Mouse (Mus musculus) limb, embryonic 14.5 days (tissue): ENCODE results near the gene Prmt8. TPM values are rescaled to one million over a fixed set of nuclear protein-coding genes. Genes with fewer than 3 reads are reported as not detected.

Experiments
- ATAC-seq: fragments of 200-750 bp; cut with Nextera tagmentation; 2 replicates; pipeline ENCODE4 v1.8.0; 2017; ENCODE audit warnings: low read depth, moderate number of reproducible peaks, moderate TSS enrichment; ENCODE audit not compliant: low FRiP score
- DNase-seq: peaks from one replicate; pipeline ENCODE4 v3.0.0-alpha.2; 2015; ENCODE audit warnings: low spot score
- H3K27ac ChIP-seq: fragments of 300-500 bp; sonication (generic); replicated peaks from 2 replicates; pipeline ENCODE4 v1.5.1; 2014; ENCODE audit warnings: low read depth, mild to moderate bottlenecking, low read length, moderate library complexity, mixed read lengths
- H3K27me3 ChIP-seq: fragments of 300-500 bp; sonication (generic); 2 replicates; pipeline ENCODE4 v1.6.1; 2014; ENCODE audit warnings: low read length, mixed read lengths; ENCODE audit not compliant: control insufficient read depth, insufficient read depth
- H3K36me3 ChIP-seq: fragments of 300-500 bp; sonication (generic); 2 replicates; pipeline ENCODE4 v1.6.1; 2014; ENCODE audit warnings: mild to moderate bottlenecking, low read length, moderate library complexity, mixed read lengths; ENCODE audit not compliant: control insufficient read depth, insufficient read depth
- H3K4me1 ChIP-seq: fragments of 300-500 bp; sonication (generic); 2 replicates; pipeline ENCODE4 v1.6.1; 2014; ENCODE audit warnings: antibody characterized with exemption, low read length, mixed read lengths; ENCODE audit not compliant: control insufficient read depth, insufficient read depth
- H3K4me2 ChIP-seq: fragments of 300-500 bp; sonication (generic); replicated peaks from 2 replicates; pipeline ENCODE4 v1.6.1; 2014; ENCODE audit warnings: low read depth, mild to moderate bottlenecking, low read length, moderate library complexity; ENCODE audit not compliant: severe bottlenecking
- H3K4me3 ChIP-seq: fragments of 300-500 bp; sonication (generic); replicated peaks from 2 replicates; pipeline ENCODE4 v1.5.1; 2014; ENCODE audit warnings: low read length
- H3K9ac ChIP-seq: fragments of 300-500 bp; sonication (generic); 2 replicates; pipeline ENCODE4 v1.6.1; 2014; ENCODE audit warnings: mild to moderate bottlenecking, low read depth, low read length, moderate library complexity; ENCODE audit not compliant: severe bottlenecking
- H3K9me3 ChIP-seq: fragments of 300-500 bp; sonication (generic); 2 replicates; pipeline ENCODE4 v1.6.1; 2016; ENCODE audit warnings: low read length; ENCODE audit not compliant: control insufficient read depth
- POLR2A ChIP-seq: fragments of 200-500 bp; IDR thresholded peaks from 2 replicates; pipeline ENCODE4 v1.8.0; 2012; ENCODE audit warnings: inconsistent platforms, mild to moderate bottlenecking, moderate library complexity, borderline replicate concordance; ENCODE audit not compliant: insufficient read depth, insufficient read length; ENCODE audit errors: extremely low read depth
- WGBS: fragments of 180-500 bp; shearing (Covaris S2); extraction: QIAGEN DNeasy Blood & Tissue Kit; methylation state at CpG from one replicate; pipeline ENCODE4 v1.1.7; 2014; 5-methylcytosine and 5-hydroxymethylcytosine counted together
- polyA plus RNA-seq, 2 experiments: library from polyadenylated mRNA; depleted of rRNA in 1 of 2; stranded (reverse) in 1 of 2; unstranded in 1 of 2; fragments of >200 nt; fragmentation: Nextera tagmentation in 1 of 2; extraction: Ambion mirVana in 1 of 2; gene quantifications; 2 replicates each; pipeline versions ENCODE4 v1.2.1 to v1.2.3; 2012 to 2014

Prmt8 gene
- polyA plus RNA-seq, 2 experiments = 0.31 to 0.34 TPM

DNA sequence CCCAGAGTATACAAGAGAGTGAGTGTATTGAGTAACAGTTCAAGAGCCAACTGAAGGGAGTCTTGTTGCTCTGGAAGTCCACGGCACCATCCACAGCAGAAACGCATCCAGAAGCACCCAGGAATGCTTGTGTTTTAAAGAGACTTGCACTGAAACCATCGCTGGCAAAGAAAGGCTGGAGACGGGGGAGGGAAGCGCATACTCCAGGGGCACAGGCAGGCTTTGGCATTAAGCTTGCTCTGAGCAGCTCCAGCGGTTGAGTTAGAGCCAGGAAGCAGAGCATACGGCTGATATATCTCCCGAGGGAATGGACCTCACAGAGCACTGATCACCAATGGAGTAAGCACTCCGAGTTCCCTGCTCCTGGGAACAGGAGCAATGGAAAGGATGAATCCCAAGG is 91.0 kb downstream of the Prmt8 start:
- DNase-seq = no peak
- Histone ChIP-seq H3K4me3 (no peak overlapping the region), H3K9ac (no peak overlapping the region), H3K27ac (no peak overlapping the region), H3K9me3 (no peaks in the 10 kb centered on the region), H3K4me1 (no peaks in the 10 kb centered on the region), H3K36me3 (no peaks in the 10 kb centered on the region), H3K27me3 (no peaks in the 10 kb centered on the region), H3K4me2 (no peak overlapping the region)
- TF ChIP-seq POLR2A = no peak
- ATAC-seq = no peak
- WGBS = 69% methylated on average over 9 of the region's 9 CpGs

DNA sequence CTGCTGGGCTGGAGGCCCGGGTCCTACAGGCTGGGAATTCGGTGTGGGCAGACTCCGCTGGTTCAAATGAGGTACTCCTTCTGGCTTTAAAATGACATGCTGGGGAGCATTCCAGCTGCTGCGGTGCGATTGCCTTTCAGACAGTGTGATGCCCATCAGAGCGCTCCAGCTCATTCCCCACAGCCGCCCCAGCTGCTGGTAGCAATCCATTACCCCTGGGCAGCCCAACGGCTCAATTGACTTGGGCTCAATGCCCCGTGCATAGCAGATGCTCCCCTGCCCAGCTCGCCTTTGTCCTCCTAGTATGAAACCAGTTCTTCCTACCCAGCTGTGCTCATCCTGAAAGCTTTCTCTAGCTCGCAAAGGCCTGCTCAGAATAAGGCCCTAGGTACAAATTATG is 92.4 kb downstream of the Prmt8 start:
- no peak overlapping the region for H3K27ac ChIP-seq
- H3K4me1 ChIP-seq = no peaks in the 10 kb centered on the region
- no peaks in the 10 kb centered on the region for H3K9me3 ChIP-seq
- H3K4me3 ChIP-seq = no peak overlapping the region
- no peak overlapping the region for H3K9ac ChIP-seq
- DNase-seq (no peak), ATAC-seq (no peak)
- H3K4me2 ChIP-seq = no peak overlapping the region
- H3K27me3 ChIP-seq = no peaks in the 10 kb centered on the region
- H3K36me3 ChIP-seq = no peaks in the 10 kb centered on the region
- WGBS = 82% methylated on average over 11 of the region's 11 CpGs
- TF ChIP-seq POLR2A = no peak

- H3K4me3 ChIP-seq = no peak overlapping the region
- no peaks in the 10 kb centered on the region for H3K36me3 ChIP-seq
- no peak overlapping the region for H3K9ac ChIP-seq
- TF ChIP-seq POLR2A = no peak
- no peak for ATAC-seq
- 79% methylated on average over 7 of the region's 7 CpGs for WGBS
- no peaks in the 10 kb centered on the region for H3K27me3 ChIP-seq
- no peak overlapping the region for H3K27ac ChIP-seq
- DNase-seq = no peak
- H3K4me2 ChIP-seq = no peak overlapping the region
- H3K4me1 ChIP-seq = no peaks in the 10 kb centered on the region
- H3K9me3 ChIP-seq = no peaks in the 10 kb centered on the region
These were observed 97.2 kb downstream of the Prmt8 start for GRCm38 (mm10) chr6:127672071-127672470.

DNA sequence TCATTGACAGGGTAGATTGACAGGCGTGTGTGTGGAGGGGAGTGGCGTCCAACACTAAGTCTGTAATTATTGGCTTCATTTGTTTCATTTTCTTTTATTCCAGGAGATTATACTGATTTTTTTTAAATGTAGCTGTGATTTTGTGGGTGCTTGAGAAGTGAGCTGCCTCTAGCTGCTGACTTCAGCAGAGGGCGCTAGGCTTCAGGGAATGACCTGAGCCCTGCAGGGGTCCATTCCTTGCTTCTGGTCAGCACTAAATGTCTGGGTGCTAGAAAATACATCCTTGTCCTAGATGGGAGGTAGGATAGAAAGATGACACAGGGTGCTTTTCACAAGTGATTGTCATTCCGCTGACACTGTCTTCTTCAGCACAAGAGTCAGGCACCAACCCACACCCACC is 99.2 kb downstream of the Prmt8 start:
- H3K4me3 ChIP-seq = no peak overlapping the region
- H3K4me1 ChIP-seq = no peaks in the 10 kb centered on the region
- no peaks in the 10 kb centered on the region for H3K36me3 ChIP-seq
- WGBS = 96% methylated on average over 4 of the region's 4 CpGs
- ATAC-seq (no peak), DNase-seq (no peak)
- H3K9me3 ChIP-seq = no peaks in the 10 kb centered on the region
- H3K27me3 ChIP-seq = no peaks in the 10 kb centered on the region
- no peak overlapping the region for H3K27ac ChIP-seq
- no peak overlapping the region for H3K4me2 ChIP-seq
- no peak overlapping the region for H3K9ac ChIP-seq
- no peak for TF ChIP-seq POLR2A

GRCm38 (mm10) chr6:127669313-127669712 is 100.0 kb downstream of the Prmt8 start:
- Histone ChIP-seq H3K4me3 (no peak overlapping the region), H3K9ac (no peak overlapping the region), H3K36me3 (no peaks in the 10 kb centered on the region), H3K9me3 (no peaks in the 10 kb centered on the region), H3K4me2 (no peak overlapping the region), H3K27me3 (no peaks in the 10 kb centered on the region), H3K27ac (no peak overlapping the region), H3K4me1 (no peaks in the 10 kb centered on the region; the same call in 1 of the 2 replicates)
- no peak for DNase-seq
- 67% methylated on average over 4 of the region's 4 CpGs for WGBS
- ATAC-seq = no peak
- no peak for TF ChIP-seq POLR2A

DNA sequence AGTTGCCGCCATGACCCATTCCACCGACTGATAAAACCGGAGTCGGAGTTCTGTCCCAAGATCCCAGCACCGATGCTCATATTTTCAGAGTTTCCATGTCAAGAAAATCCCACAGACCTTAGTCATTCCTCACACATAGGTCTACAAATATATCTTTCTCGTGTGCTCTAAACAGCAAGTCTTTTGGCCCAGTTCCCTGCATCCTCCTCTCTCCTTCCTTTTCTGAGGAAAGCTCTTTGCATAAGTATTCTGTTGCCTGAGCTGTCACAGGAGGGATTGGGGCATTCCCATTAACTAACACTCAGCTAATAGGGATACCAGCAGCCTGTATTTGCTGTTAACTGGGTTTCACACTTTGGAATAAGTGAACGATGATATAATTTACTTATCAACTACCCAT is 106.0 kb downstream of the Prmt8 start:
- no peaks in the 10 kb centered on the region for H3K27me3 ChIP-seq
- ATAC-seq (no peak), DNase-seq (no peak)
- WGBS = 78% methylated on average over 7 of the region's 7 CpGs
- no peak for TF ChIP-seq POLR2A
- no peak overlapping the region for H3K4me3 ChIP-seq
- no peaks in the 10 kb centered on the region for H3K36me3 ChIP-seq
- H3K27ac ChIP-seq = no peak overlapping the region
- no peaks in the 10 kb centered on the region for H3K9me3 ChIP-seq
- H3K4me1 ChIP-seq = peaks cover 7% of the 10 kb centered on the region; the same call in 1 of the 2 replicates
- no peak overlapping the region for H3K4me2 ChIP-seq
- H3K9ac ChIP-seq = no peak overlapping the region
